9 mouse cellular contexts compared by ENCODE assay signal in the genomic region with DNA sequence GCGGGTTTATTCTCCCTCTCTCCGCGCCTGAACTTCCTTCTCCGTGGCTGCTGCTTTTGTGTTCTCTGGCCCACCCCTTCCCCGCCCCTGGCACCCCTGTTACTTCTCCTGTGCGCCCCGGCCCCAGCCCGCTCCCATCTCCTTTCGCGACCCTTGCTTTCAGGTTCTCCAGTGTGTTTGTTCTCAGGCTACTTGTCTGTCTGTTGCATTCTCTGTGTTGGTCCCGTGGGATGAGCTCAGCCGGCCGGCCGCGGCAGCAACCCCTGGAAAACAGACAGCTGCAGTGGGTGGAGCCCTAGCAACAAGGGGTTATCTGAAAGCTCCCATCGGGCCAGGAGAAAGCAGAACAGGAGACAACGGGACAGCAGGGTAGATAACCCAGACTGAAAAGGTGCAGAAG. TPM values are rescaled to one million over a fixed set of nuclear protein-coding genes. Genes with fewer than 3 reads are reported as not detected.
DNase-seq lines count a peak whose midpoint lies in the region; ATAC-seq and TF ChIP-seq lines count a peak whose summit lies in the region.
"Had no signal": no experiment of that assay in that cellular context is flagged by ENCODE, and none has a peak within 500 bp of the region (broad histone marks: within the 10 kb centered on the region; RNA-seq: fewer than 3 reads in every experiment).

No protein-coding gene starts in this region.

- peak; percentile 30 for DNase-seq in gastrocnemius, adult 2 months
- no peak for DNase-seq in gastrocnemius, postnatal 25 days
- peak; percentile 59 for DNase-seq in embryo, embryonic 11 days
- peak; percentile 66 for DNase-seq in midbrain, embryonic 14.5 days
- DNase-seq in adrenal gland, postnatal 36 days = no peak

- peak overlapping the region; percentile 46 for H3K4me2 ChIP-seq in midbrain, embryonic 14.5 days (ENCODE audit: low read length)

- TF ChIP-seq CTCF in gastrocnemius, adult 2 months (IDR thresholded peaks at IDR 0.05) = no peak

- H3K4me3 ChIP-seq in gastrocnemius, adult 2 months = peak overlapping the region; percentile 57
- H3K4me3 ChIP-seq in midbrain, embryonic 14.5 days (replicated peaks; ENCODE audit: low read depth, low read length) = peak overlapping the region; percentile 18; the same call in 1 of the 2 replicates

- peak; percentile 22 to 42; a peak in 2 of 4 replicates for ATAC-seq in hematopoietic stem cell, adult 5-6 weeks (replicated peaks in 1 of 2; ENCODE audit: insufficient read depth in 1 of 2, low FRiP score in 2 of 2, low TSS enrichment in 1 of 2, low read depth in 1 of 2, poor library complexity in 2 of 2, severe bottlenecking in 2 of 2)
- ATAC-seq in midbrain, embryonic 14.5 days (ENCODE audit: low FRiP score, low TSS enrichment) = no peak
- no peak for ATAC-seq in inflammation-experienced regulatory T-cells, adult 6 months
- ATAC-seq in cerebellum, adult (ENCODE audit: insufficient number of reproducible peaks, low FRiP score, low TSS enrichment) = no peak

- intact Hi-C loops in gastrocnemius, adult 2 months (cut with DNase I) = no loop called here

- peaks cover 4% of the 10 kb centered on the region; the same call in 1 of the 2 replicates for H3K9me3 ChIP-seq in midbrain, embryonic 14.5 days (ENCODE audit: control insufficient read depth, low read length)

- H3K27me3 ChIP-seq in midbrain, embryonic 14.5 days (ENCODE audit: control insufficient read depth, insufficient read depth, low read length) = peaks cover 30% of the 10 kb centered on the region

- H3K9ac ChIP-seq in midbrain, embryonic 14.5 days (replicated peaks; ENCODE audit: low read length) = no peak overlapping the region

- no peak overlapping the region for H3K27ac ChIP-seq in gastrocnemius, adult 2 months
- H3K27ac ChIP-seq in midbrain, embryonic 14.5 days (replicated peaks; ENCODE audit: low read depth, low read length) = no peak overlapping the region

- H3K4me1 ChIP-seq in midbrain, embryonic 14.5 days (ENCODE audit: control insufficient read depth, insufficient read depth, low read length) = peaks cover 8% of the 10 kb centered on the region; the same call in 1 of the 2 replicates

- 1% methylated on average over 17 of the region's 17 CpGs for WGBS in midbrain, embryonic 14.5 days

- no peaks in the 10 kb centered on the region for H3K36me3 ChIP-seq in midbrain, embryonic 14.5 days (ENCODE audit: control insufficient read depth, insufficient read depth, low read length)

RNA-seq across cellular contexts. Expression of a gene that starts 21.4 kb away (rescaled TPM):
- total RNA-seq in gastrocnemius, adult 2 months (2021) = not detected
- not detected for total RNA-seq in gastrocnemius, postnatal 25 days (2021)
- not detected in 2 replicates for total RNA-seq in hematopoietic stem cell, adult 5-6 weeks (2017)
- polyA plus RNA-seq in midbrain, embryonic 14.5 days (2014; fragmentation: Nextera tagmentation; extraction: Ambion mirVana) = not detected in 2 replicates
- total RNA-seq in adrenal gland, postnatal 36 days (2021) = not detected
- polyA plus RNA-seq in inflammation-experienced regulatory T-cells, adult 6 months (2017; shearing (Covaris generic)) = not detected
- polyA plus RNA-seq: liver, embryonic 16.5 days had no signal

RNA-seq across cellular contexts. Expression of a gene that starts 25.1 kb away (rescaled TPM):
- total RNA-seq in gastrocnemius, adult 2 months (2021) = under 1 TPM; 0.23 to 0.47 TPM
- under 1 TPM; 0.13 to 0.67 TPM for total RNA-seq in gastrocnemius, postnatal 25 days (2021)
- total RNA-seq in hematopoietic stem cell, adult 5-6 weeks (2017) = 8.2 and 20.1 TPM in 2 replicates
- 15.2 and 15.6 TPM in 2 replicates for polyA plus RNA-seq in midbrain, embryonic 14.5 days (2014; fragmentation: Nextera tagmentation; extraction: Ambion mirVana)
- 1 to 10 TPM; 7.7 to 8.2 TPM for total RNA-seq in adrenal gland, postnatal 36 days (2021)
- not detected for polyA plus RNA-seq in inflammation-experienced regulatory T-cells, adult 6 months (2017; shearing (Covaris generic))

Comparison
In these comparisons a context has a peak if more than half of its experiments do, and no peak if none do; other contexts are left out.
1. DNase-seq: peak in gastrocnemius, adult 2 months (single experiment), embryo, embryonic 11 days (single experiment) and midbrain, embryonic 14.5 days (single experiment); none in gastrocnemius, postnatal 25 days (single experiment) and adrenal gland, postnatal 36 days (0 of 2).
2. ATAC-seq: peak in hematopoietic stem cell, adult 5-6 weeks (2 of 2); none in midbrain, embryonic 14.5 days (single experiment), inflammation-experienced regulatory T-cells, adult 6 months (single experiment) and cerebellum, adult (single experiment).